Mouse (Mus musculus) spleen, postnatal 36 days (tissue): ENCODE data around the gene C2cd4d.

Experiments
- DNase-seq, 2 experiments: peaks; one replicate each; pipeline ENCODE4 v3.0.0; 2022; ENCODE audit warnings: low spot score in 2 of 2, mixed read lengths in 1 of 2

C2cd4d gene

GRCm38 (mm10) chr3:94375861-94376260 lies 13.6 kb downstream of the C2cd4d start:
- no peak for DNase-seq

DNA sequence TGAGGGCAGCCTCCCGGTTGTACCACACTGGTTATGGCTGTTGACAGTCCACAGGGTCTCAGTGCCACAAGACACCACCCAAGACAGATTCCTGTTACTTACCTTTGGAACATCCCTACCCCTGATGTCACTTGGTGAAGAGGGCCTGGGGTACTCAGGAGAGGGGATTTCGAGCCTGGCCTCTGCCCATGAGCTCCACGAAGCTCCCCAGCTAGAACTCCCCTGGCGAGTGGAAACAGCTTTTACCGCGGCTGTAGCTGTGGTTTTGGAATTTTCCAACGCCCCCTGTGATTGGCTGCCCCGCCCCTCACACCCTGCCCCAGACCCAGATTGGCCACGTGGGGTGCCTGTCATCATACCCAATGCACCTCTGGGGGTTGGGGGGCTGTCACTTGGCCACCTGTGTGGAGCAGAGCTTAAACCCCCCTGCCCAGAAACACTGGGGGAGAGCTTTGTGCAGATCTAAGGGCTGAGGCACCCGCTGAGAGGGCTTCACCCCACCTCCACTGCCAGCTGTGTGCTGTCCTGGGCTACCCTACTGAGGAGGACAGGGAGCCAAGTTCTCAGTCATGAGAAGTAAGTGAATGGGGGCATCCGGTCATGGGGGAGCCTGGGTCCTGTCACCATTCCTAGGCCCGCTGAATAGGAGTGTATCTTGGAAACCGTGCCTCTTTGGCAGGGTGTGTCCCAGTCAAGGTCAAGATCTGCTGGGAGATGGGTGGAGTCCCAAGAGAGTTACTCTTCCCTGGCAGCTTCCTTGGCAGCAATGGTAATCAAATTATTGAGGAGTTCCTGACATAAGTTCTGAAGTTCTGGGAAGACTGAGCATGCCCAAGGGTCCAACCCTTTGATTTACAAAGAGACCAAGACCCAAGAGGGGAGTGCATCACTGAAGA lies 15.0 kb downstream of the C2cd4d start:
- DNase-seq: no peak

- DNase-seq: no peak
Measured at GRCm38 (mm10) chr3:94379831-94380510, 17.7 kb downstream of the C2cd4d start.

GRCm38 (mm10) chr3:94382308-94382707 lies 20.1 kb downstream of the C2cd4d start:
- no peak for DNase-seq

DNA sequence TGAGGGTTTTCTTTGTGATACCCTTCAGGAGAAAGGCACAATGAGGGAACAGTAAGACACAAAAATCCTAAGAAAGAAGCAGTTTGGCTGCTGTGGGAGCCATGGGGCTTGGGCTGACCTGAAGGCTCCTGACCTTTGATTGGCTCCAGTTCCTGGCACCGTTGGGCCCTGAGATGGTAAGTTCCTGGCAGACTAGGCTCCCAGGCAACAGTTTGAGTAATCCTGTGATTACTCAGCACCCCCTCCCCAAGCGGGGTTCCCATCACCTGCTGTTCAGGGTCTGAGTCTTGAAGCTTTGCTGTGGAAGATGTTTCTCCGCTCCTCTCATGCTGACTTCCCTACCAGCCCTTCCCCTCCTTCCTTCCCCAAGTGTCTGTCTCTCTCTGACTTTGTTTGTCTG lies 21.2 kb downstream of the C2cd4d start:
- no peak for DNase-seq

- DNase-seq: no peak
Measured at GRCm38 (mm10) chr3:94386671-94387070, 24.4 kb downstream of the C2cd4d start.

DNA sequence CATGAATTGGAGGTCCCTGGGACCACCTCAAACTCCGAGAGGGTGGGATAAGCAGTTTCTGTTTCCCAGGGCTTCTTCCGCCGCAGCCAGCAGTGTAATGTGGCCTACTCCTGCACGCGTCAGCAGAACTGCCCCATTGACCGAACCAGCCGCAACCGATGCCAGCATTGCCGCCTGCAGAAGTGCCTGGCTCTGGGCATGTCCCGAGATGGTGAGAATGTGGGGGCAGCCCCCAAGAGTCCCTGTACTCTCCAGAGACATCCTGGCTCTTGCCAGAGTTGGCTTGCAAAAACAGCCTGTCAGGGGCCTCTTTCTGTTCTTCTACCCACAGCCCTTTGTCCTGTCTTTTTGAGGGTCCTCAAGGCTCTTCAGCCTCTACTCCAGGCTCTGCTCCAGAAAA lies 25.2 kb downstream of the C2cd4d start:
- no peak for DNase-seq

GRCm38 (mm10) chr3:94388047-94388446 lies 25.8 kb downstream of the C2cd4d start:
- DNase-seq: peak in 1 of 2 experiments; percentile 4

- no peak for DNase-seq
Measured at GRCm38 (mm10) chr3:94389420-94389819, 27.2 kb downstream of the C2cd4d start.

DNA sequence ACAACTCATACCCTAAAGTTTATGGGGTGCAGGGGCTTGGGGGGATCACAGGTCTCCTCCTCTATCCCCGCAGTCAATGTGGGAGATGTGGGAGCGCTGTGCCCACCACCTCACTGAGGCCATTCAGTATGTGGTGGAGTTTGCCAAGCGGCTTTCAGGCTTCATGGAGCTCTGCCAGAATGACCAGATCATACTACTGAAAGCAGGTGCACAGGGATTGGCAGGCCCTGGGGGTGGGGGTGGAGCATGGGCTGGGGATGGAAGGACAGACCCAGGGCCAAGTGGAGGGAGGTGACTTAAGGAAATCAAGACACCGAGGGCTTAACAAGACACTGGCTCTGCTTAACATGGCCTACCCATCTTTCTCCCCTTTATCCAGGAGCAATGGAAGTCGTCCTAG lies 28.8 kb downstream of the C2cd4d start:
- no peak for DNase-seq

- DNase-seq: no peak
Measured at GRCm38 (mm10) chr3:94392128-94392527, 29.9 kb downstream of the C2cd4d start.

GRCm38 (mm10) chr3:94393049-94393448 lies 30.8 kb downstream of the C2cd4d start:
- no peak for DNase-seq

DNA sequence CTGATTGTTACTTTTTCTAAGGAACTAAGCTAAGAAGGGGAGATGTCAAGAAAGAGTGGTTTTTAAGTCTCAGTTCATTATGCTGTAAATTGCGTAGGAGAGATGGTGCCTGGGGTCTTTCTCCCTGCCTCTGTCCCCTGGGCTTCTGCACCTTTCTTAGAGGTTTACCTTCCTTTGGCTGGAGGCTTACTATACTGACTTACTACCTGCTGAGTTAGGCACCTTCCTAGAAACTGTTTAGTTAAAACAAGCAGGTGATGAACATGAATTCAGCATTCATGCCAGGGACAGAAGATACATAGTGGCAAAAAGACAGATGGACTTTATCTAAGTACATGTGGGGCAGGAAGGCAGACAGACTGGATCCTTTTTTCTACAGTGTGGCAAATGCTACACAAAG lies 34.1 kb downstream of the C2cd4d start:
- DNase-seq: no peak

- no peak for DNase-seq
Measured at GRCm38 (mm10) chr3:94396851-94397250, 34.6 kb downstream of the C2cd4d start.

GRCm38 (mm10) chr3:94398217-94398616 lies 36.0 kb downstream of the C2cd4d start, which contains the start of gene Lingo4:
Gene Lingo4 (plus strand): TSS chr3:94398517.
- DNase-seq: no peak

- DNase-seq: no peak
Measured at GRCm38 (mm10) chr3:94398943-94399481, 36.8 kb downstream of the C2cd4d start.

DNA sequence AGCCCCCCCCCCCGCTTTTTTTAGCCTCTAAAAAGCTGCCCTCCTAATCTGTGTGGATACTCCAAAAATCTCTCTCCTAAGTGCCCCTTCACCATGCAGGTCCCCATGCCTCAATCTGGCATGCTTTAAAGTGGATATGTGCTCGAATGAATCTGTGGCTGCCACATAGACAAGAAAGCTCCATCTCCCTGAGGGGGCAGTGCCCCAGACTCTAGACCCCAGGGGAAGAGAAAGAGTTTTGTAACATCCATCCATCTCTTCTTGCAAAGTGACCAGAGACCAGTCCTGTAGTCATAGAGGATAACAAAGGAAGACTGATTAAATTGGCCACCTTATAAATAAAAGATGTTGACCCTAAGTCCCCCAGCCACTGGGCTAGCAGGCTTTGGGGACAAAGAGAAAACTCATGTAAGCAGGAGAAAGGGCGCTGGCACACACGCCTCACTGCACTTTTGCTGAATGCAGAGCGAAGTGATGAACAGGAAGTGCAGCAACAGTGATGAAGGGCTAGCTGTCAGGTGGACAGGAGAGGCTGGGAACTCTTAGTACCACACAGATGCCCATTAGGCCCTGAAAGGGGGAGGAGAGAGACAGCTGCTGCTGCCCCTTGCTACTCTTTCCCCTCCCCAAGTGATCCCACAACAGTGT lies 37.5 kb downstream of the C2cd4d start:
- DNase-seq: no peak

DNA sequence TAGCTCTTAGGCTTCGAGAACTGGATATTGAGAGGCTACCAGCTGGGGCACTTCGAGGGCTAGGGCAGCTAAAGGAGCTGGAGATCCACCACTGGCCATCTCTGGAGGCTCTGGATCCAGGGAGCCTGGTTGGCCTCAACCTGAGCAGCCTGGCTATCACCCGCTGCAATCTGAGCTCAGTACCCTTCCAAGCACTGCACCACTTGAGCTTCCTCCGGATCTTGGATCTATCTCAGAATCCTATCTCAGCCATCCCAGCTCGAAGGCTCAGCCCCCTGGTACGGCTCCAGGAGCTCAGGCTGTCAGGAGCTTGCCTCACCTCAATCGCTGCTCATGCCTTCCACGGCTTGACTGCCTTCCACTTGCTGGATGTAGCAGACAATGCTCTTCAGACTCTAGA lies 40.2 kb downstream of the C2cd4d start:
- no peak for DNase-seq

- DNase-seq: no peak
Measured at GRCm38 (mm10) chr3:94404366-94405054, 42.3 kb downstream of the C2cd4d start.

DNA sequence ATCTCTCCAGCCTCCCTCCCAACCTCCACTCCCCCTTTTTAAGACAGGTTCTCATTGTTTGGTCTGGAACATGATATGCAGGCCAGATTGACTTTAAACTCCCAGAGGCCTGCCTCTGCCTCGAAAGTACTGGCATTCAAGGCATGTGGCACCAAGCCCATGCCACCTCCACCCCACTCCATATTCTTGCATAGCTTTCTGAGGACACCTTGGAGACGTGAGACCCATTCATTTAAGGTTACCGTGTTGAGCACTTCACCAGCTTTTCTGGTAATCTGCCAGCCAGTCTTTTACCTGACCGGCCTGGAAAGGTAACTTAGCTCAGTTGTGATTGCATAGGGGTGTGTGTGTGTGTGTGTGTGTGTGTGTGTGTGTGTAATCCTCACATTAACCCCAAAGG lies 43.3 kb downstream of the C2cd4d start:
- DNase-seq: no peak

DNA sequence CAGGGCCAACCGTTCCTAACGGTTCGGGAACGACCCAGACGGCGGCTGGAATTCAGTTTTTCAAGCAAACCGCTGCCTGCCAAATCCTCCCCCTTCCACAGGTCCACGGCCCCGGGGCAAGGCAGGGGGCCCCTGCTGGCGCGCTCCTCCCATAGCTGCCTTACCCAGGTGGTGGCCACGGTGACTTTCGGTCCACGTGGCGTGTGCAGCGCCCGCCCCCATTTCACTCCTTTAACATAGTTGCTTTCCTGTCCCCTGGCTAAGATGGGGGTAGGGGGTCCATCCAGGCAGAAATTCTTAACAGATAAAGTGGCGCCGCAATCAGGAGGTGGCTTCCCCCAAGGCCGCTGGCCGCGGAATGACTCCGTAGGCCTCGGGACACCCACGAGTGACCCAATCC lies 50.3 kb downstream of the C2cd4d start:
- no peak for DNase-seq
